Mouse (Mus musculus): ENCODE measurements around the gene Slc24a5. TPM values are rescaled to one million over a fixed set of nuclear protein-coding genes. Genes with fewer than 3 reads are reported as not detected.
A peak's percentile ranks its signal among the peaks of the same experiment; 100 is the strongest.
"Not testable (repeated sequence)": the region's sequence is repeated elsewhere in the genome, so short reads cannot be mapped to it uniquely, and the experiment has no call there.

Gene Slc24a5
- polyA plus RNA-seq, 1 experiment: not detected

DNA sequence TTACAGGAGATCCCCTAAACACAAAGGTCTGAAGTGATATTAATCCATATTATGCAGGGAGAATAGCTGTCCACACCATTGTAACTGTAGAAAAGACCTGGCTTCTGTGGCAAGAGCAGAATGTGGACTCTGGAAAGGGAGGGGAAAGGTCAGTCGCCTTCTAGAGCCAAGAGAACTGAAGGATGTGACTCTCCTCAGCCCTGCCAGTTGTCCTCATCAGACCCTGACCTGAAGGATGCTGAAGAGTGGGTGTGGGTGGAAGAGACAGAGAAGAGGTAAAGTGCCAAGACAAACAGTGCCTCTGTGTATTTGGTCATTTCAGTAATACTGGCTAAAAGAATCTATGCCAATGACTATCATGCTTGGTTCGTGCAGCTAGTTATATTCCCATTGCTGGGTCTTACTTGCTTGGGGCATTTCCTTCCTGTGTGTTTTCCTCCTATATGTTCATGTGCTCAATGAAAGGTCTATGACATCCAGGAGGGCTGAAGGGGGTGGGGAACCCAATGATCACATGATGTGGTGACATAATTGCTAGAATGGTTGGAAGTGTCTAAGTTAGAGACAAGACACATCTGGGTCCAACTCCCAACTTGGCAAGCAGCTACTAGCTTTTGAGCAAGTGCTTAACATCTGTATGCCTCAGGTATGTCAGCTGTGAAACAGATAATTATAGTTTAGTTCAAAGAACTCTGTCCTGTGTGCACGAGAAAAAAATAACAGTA, 5.3 kb downstream of the Slc24a5 start:
- H3K27ac ChIP-seq (replicated peaks; ENCODE audit: low read depth, low read length): no peak overlapping the region
- no peaks in the 10 kb centered on the region for H3K4me1 ChIP-seq (ENCODE audit: control insufficient read depth, insufficient read depth, insufficient read length, low read length)
- no peak overlapping the region for H3K4me3 ChIP-seq (ENCODE audit: insufficient read depth, low read depth, low read length)

DNA sequence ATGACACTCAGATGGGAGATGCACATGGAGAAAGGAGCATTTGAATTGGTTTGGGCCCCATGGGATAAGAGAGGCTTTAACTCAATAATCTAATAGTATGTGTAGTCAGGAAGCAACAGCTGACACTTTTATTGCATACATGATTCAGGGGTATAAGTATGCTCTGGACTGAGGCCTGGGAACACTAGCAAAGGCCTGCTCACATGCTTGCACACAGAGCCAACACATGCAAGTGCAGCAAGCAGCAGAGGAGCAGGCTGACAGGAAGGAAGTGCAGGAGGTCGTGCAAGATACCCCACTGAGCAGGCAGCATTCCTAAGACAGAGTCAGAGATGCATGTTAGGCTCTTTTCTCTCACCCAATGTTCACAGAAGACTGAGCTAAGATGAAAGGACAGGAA, 16.0 kb downstream of the Slc24a5 start:
- H3K4me3 ChIP-seq (ENCODE audit: insufficient read depth, low read depth, low read length): no peak overlapping the region
- H3K4me1 ChIP-seq (ENCODE audit: control insufficient read depth, insufficient read depth, insufficient read length, low read length): no peaks in the 10 kb centered on the region
- no peak overlapping the region for H3K27ac ChIP-seq (replicated peaks; ENCODE audit: low read depth, low read length)

DNA sequence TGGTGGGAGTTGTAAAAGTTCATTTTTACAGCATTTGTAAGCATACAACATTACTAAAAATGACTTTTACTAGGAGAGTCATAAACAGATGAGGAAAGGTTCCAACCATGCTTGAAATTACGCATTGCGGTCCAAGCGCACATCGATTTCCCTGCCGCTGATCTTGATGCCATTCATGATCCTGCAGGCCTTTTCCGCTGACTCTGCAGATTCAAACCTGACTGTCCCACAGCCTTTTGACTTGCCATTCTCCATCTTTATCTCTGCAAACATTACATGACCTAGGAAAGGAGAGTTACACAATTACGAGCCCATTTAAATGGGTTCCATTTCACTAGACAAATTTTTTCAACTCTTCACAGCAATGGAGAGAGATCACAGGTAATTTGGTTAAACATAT, 20.8 kb downstream of the Slc24a5 start:
- Histone ChIP-seq H3K4me1 (ENCODE audit: control insufficient read depth, insufficient read depth, insufficient read length, low read length) (no peaks in the 10 kb centered on the region), H3K27ac (replicated peaks; ENCODE audit: low read depth, low read length) (no peak overlapping the region), H3K4me3 (ENCODE audit: insufficient read depth, low read depth, low read length) (no peak overlapping the region)

DNA sequence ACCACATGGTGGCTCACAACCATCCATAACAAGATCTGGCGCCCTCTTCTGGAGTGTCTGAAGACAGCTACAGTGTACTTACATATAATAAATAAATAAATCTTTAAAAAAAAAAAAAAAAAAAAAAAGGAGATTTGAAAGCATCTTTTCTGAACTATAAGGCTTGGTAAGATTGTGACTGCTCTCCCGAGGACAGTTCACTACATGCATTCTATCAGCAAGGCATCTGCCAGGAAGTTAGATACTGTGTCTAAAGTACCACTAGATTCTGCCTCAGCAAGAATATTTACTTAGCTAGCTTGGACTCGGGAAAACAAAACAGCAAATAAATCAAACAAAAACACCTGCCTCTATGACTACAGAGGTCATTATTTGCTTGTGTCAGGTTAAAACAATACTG, 24.2 kb downstream of the Slc24a5 start:
- not testable (repeated sequence) for H3K27ac ChIP-seq (replicated peaks; ENCODE audit: low read depth, low read length); H3K4me1 ChIP-seq (ENCODE audit: control insufficient read depth, insufficient read depth, insufficient read length, low read length); H3K4me3 ChIP-seq (ENCODE audit: insufficient read depth, low read depth, low read length)

DNA sequence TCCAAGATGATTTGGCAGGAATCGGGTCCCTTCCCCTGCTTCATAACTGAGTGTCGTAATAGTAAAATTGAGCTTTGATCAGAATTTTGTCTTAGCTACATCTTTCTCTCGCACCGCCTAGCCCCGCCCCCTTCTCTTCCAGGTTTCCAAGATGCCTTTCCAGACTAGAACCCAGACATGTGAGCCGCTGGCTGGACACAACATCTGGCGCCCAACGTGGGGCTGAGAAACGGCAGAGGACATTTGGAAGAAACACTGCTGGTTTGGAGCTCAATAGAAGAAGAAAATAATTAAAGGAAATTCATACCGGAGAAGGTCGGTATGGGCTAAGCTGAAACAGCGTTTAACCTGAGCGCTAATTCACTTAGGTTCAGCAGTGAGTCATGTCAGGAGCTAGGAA, 36.6 kb downstream of the Slc24a5 start:
- H3K27ac ChIP-seq (replicated peaks; ENCODE audit: low read depth, low read length); H3K4me3 ChIP-seq (ENCODE audit: insufficient read depth, low read depth, low read length); H3K4me1 ChIP-seq (ENCODE audit: control insufficient read depth, insufficient read depth, insufficient read length, low read length): not testable (repeated sequence)

DNA sequence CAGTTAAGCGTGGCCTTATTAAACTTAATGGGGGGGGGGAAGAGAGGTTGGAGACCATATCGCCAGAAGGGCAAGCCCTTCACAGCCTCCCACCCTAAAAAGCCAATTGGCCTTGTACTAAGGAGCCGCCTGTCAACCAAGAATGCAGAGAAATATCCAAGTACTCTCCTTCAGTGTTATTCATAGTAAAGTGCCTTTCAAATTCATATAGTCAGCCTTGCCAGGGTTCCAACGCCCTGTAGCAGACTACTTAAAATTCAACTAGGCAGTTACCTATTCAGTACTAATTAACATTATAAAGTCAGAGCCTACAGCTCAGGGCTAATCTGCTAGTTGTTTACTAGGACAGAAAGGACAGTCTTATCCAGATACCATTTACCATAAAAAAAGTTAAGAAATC, 38.6 kb downstream of the Slc24a5 start:
- H3K4me1 ChIP-seq (ENCODE audit: control insufficient read depth, insufficient read depth, insufficient read length, low read length); H3K27ac ChIP-seq (replicated peaks; ENCODE audit: low read depth, low read length): not testable (repeated sequence)

DNA sequence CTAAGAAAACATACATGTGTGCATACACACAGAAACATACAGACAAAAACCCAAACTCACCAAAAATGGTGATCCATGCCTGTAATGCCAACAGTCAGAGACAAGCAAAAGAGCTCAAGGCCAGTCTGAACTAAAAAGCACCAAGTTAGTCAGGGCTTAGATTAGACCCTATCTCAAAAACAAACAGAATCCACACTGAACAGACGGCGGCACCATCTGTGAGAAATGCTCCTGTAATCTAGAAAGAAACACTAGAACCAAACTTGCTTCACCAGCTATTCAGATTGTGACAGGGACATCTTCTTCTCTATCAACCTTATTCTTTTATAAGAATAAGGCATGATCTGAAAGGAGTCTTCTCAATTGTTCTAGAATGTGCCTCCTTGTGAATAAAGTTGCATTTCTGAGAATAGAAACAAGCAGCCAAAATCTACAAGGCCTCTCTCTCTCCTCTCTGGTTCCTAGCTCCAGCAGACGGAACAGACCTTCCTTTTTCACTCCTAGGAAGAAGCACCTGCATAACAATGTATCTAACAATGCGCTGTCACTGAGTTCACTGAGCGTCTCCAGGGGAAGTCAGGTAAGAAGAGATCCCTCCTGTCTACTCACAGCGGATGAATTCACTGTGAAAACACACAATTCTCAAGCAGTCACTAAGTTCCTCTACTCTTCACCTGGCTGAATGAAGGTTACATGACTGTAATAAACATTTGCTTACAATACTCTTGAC, 51.6 kb downstream of the Slc24a5 start:
- Histone ChIP-seq H3K4me1 (ENCODE audit: control insufficient read depth, insufficient read depth, insufficient read length, low read length) (no peaks in the 10 kb centered on the region), H3K27ac (replicated peaks; ENCODE audit: low read depth, low read length) (no peak overlapping the region), H3K4me3 (ENCODE audit: insufficient read depth, low read depth, low read length) (no peak overlapping the region)

More for the DNA sequence above, 38.6 kb downstream of the Slc24a5 start:
- H3K4me3 ChIP-seq (ENCODE audit: insufficient read depth, low read depth, low read length): not testable (repeated sequence)

DNA sequence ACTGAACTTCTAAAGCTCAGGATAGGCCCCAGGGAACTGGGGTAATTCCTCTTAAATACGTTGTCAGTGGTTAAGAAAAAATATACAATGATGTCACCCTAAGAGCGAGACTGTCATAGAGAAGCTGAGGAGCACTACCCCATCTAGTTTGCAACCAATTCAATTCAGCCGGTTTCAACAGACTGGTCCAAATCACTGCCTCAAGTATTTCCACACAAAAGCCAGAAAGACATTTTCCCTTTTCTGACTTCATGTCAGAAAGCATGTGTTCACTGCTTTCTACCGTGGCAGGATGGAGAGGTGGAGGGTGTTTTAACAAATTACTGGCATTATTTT, 54.3 kb downstream of the Slc24a5 start:
- H3K4me3 ChIP-seq (ENCODE audit: insufficient read depth, low read depth, low read length): peak overlapping the region; percentile 87

DNA sequence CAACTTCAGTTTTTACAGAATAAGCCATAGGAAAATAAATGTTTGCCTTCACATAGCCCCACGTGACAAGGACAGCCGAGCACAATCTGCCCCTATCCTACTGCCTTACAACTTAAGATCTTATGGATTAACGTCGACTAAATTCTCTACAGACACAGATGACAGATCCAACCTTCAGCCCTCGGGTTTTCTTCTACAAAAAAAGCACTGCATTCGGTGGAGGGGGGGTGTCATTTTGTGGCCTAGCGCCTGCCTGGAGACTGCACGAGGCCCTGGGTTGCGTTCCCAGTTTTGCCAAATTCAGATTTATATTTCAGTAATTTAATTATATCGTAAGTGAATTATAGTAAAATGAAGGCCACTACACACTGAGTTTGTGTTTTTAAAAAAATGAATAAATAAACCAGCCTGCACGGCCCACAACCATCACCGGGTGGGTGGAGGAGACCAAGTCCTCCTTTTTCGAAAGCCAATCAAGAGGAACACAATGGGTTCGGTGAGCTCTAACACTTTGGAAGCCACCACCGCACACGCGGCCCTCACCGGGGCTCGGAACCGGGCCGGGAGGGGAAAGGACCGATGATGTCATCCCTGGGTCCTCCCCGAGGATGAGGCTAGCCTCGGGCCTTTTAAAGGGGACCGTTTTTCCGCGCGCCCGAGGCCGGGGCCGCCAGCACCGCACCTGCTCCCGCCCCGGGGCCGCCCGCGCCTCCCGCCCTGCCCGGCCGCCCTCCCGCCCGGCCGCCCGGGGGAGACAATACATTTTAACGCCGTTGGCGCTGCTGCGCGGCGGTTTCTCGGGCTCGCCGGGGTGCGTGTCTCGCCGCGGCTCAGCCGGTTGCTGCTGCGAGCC, 54.9 kb downstream of the Slc24a5 start:
- no peak overlapping the region; the same call in 1 of the 2 replicates for H3K27ac ChIP-seq (replicated peaks; ENCODE audit: low read depth, low read length)
- H3K4me3 ChIP-seq (ENCODE audit: insufficient read depth, low read depth, low read length): peak overlapping the region; percentile 87
- no peaks in the 10 kb centered on the region for H3K4me1 ChIP-seq (ENCODE audit: control insufficient read depth, insufficient read depth, insufficient read length, low read length)

More for the DNA sequence above, 54.3 kb downstream of the Slc24a5 start:
- Histone ChIP-seq H3K4me1 (ENCODE audit: control insufficient read depth, insufficient read depth, insufficient read length, low read length) (no peaks in the 10 kb centered on the region), H3K27ac (replicated peaks; ENCODE audit: low read depth, low read length) (no peak overlapping the region)

DNA sequence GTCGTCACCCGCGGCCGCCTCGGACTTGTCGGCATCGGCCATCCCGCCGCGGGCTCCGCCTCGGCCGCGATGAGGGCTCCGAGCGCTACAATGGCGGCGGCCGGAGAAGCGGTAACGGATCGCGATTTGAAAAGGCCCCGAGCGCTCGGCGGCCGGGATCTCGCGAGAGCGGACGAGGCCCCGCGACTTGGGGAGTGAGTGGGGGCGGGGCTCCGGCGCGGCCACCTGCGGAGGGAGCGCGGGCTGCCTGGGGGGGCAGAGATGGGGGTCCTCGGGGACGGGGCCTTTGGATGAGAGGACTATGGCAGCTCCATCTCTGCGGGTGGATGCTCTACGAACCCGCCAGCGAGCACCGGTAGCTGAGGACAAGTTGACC, 55.5 kb downstream of the Slc24a5 start, which contains the start of gene Myef2:
TSS of gene Myef2 (minus strand) at position 185 of the 376 bp plus-strand sequence.
- Histone ChIP-seq H3K4me1 (ENCODE audit: control insufficient read depth, insufficient read depth, insufficient read length, low read length) (no peaks in the 10 kb centered on the region), H3K4me3 (ENCODE audit: insufficient read depth, low read depth, low read length) (peak within 1 kb of the TSS; percentile 87), H3K27ac (replicated peaks; ENCODE audit: low read depth, low read length) (no peak within 1 kb of the TSS; the same call in 1 of the 2 replicates)

DNA sequence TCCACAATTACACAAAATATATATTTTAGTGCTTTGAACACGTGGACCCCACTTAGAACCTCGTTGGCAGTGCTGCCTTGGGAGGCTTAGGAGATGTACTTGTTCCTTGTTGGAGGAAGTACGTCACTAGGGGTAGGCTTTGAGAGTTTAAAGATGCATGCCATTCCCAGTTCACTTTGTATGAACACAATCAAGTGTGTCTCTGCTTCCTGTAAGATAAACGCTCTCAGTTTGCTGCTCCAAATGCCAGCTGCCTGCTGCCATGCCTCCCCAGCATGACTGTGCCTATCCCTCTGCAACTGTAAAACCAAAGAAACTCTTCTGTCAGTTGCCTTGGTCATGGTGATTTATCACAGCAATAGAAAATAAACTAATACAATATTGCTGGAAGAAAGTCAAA, 57.9 kb downstream of the Slc24a5 start:
- no peaks in the 10 kb centered on the region for H3K4me1 ChIP-seq (ENCODE audit: control insufficient read depth, insufficient read depth, insufficient read length, low read length)
- no peak overlapping the region for H3K27ac ChIP-seq (replicated peaks; ENCODE audit: low read depth, low read length)
- no peak overlapping the region for H3K4me3 ChIP-seq (ENCODE audit: insufficient read depth, low read depth, low read length)

DNA sequence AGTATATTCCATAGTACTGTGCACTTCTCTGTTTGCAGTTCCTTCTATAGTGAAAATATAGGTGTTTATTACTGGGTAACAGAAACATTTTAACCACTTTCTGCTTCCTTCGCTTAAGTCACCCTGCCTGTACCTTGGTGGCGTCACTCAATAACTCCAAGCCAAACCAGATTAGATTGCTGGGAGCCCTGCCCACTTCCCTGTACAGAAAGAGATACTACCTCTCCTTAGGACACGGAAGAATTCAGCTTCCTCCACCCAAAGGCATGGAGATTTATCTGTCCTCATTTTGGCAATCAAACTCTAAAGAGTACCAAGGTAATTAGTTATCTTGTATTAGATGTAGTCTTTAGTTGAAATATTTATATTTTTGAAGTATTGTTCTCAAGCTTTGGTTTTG, 58.9 kb downstream of the Slc24a5 start:
- no peak overlapping the region for H3K4me3 ChIP-seq (ENCODE audit: insufficient read depth, low read depth, low read length)
- H3K27ac ChIP-seq (replicated peaks; ENCODE audit: low read depth, low read length): no peak overlapping the region
- H3K4me1 ChIP-seq (ENCODE audit: control insufficient read depth, insufficient read depth, insufficient read length, low read length): no peaks in the 10 kb centered on the region

DNA sequence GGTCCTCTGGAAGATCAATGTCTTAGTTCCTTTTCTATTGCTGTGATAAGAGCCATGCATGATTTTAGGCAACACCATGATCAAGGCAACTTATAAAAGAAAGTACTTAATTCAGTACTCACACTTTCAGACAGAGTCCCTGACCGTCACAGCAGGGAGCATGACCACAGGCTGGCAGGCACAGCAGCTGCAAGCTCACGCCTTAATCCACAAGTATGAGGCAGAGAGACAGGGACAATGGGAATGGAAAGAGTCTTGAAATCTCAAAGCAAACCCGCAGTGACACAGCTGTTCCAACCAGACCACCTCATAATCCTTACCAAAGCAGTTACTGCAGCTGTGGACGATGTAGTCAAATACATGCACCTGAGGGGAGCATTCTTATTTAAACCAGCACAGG, 66.2 kb downstream of the Slc24a5 start:
- Histone ChIP-seq H3K27ac (replicated peaks; ENCODE audit: low read depth, low read length) (no peak overlapping the region), H3K4me3 (ENCODE audit: insufficient read depth, low read depth, low read length) (no peak overlapping the region), H3K4me1 (ENCODE audit: control insufficient read depth, insufficient read depth, insufficient read length, low read length) (no peaks in the 10 kb centered on the region; the same call in none of the 2 replicates)

DNA sequence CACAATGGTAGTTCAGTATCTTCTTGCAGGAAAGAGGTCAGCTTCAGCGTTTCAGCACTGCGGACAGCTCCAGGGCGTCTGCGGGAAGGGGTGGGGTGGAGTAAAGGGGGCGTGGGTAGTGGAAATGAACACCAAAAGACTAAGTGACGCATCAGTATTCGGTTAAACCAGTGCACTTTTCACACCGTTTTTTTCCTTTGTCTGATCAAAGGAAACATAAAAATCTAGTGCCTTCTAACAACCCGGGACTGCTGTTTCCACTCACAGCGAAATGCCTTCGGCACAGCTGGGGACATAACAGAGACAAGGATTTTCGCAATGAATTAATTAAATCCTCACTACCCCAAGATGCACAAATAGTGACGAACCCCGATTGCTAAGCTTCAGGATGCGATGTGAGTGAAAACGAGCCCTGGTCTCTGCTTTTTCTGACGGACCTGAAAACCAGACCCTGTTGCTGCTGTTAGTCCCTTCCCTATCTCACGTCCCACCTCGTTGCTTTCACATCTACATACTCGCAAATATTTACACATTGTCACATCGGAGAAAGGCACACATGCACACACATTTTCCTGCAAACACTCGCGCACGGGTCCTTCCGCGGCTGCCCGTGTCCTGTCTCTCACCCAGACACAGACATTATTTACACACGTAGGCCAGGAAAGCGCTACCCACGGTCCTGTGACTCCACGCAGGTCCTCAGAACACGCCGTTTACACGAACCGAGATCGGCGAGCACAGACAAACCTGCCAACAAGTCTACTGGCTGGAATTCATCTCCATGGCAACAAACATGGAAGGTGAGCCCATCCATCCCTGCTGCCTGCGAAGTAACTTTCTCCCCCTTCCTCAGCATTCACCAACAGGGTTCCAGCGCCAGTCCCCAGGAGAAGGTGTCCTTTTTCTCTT, 68.2 kb downstream of the Slc24a5 start, which contains the start of gene Ctxn2:
TSS of gene Ctxn2 (plus strand) at position 790 of the 909 bp plus-strand sequence.
- no peaks in the 10 kb centered on the region; the same call in none of the 2 replicates for H3K4me1 ChIP-seq (ENCODE audit: control insufficient read depth, insufficient read depth, insufficient read length, low read length)
- H3K4me3 ChIP-seq (ENCODE audit: insufficient read depth, low read depth, low read length): no peak within 1 kb of the TSS
- no peak within 1 kb of the TSS for H3K27ac ChIP-seq (replicated peaks; ENCODE audit: low read depth, low read length)
